9 mouse cellular contexts compared by ENCODE assay signal in the genomic region with DNA sequence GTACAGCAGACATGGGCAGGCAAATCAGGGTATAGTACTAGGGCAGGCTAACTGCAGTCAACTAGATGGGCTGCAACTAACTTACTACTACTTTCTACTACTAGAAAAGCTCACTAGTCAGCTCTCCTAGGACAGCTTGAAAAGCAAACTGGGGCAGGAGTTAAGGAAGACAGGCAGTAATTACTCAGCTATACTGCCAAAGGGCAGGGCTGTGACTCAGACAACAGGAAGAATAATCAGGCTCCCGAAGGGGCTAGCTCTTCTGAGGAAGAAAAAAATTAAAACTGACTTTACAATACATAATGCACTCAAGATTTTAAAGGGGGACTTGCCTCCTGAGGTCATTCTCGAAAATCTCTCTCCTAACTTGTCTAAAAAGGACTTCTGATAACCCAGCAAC. TPM values are rescaled to one million over a fixed set of nuclear protein-coding genes. Genes with fewer than 3 reads are reported as not detected.
DNase-seq lines count a peak whose midpoint lies in the region; ATAC-seq and TF ChIP-seq lines count a peak whose summit lies in the region.
"Had no signal": no experiment of that assay in that cellular context is flagged by ENCODE, and none has a peak within 500 bp of the region (broad histone marks: within the 10 kb centered on the region; RNA-seq: fewer than 3 reads in every experiment).

No protein-coding gene starts in this region.

- peak overlapping the region; percentile 93 for H3K27ac ChIP-seq in embryonic fibroblast, embryonic 13.5 days (ENCODE audit: insufficient read depth, low read length)
- H3K27ac ChIP-seq in limb, embryonic 14.5 days (replicated peaks; ENCODE audit: low read depth, low read length) = peak overlapping the region; percentile 30; the same call in 1 of the 2 replicates

- peak overlapping the region; percentile 18; the same call in 1 of the 2 replicates for H3K9ac ChIP-seq in limb, embryonic 14.5 days (ENCODE audit: low read depth, low read length, severe bottlenecking)

- no peak for ATAC-seq in limb, embryonic 14.5 days (ENCODE audit: low FRiP score, low read depth)
- ATAC-seq in activated CD4-positive, CD25-positive, alpha-beta regulatory T cell, adult 4 months = no peak

- H3K27me3 ChIP-seq in limb, embryonic 14.5 days (ENCODE audit: control insufficient read depth, insufficient read depth, low read length) = no peaks in the 10 kb centered on the region

- no peak for TF ChIP-seq POLR2A in embryonic fibroblast, embryonic 13.5 days (IDR thresholded peaks at IDR 0.05; ENCODE audit: low read depth, low read length)
- no peak for TF ChIP-seq POLR2A in limb, embryonic 14.5 days (IDR thresholded peaks at IDR 0.05; ENCODE audit: borderline replicate concordance, extremely low read depth, insufficient read depth, insufficient read length)

- intact Hi-C loops in left cerebral cortex, postnatal 4 days (cut with DNase I) = no loop called here

- 58% methylated on average over 2 of the region's 2 CpGs for WGBS in limb, embryonic 14.5 days

- peak overlapping the region; percentile 4; the same call in 1 of the 2 replicates for H3K4me3 ChIP-seq in embryonic fibroblast, embryonic 13.5 days (ENCODE audit: insufficient read depth, low read length)
- H3K4me3 ChIP-seq in limb, embryonic 14.5 days (replicated peaks; ENCODE audit: low read length) = no peak overlapping the region

- H3K4me2 ChIP-seq in limb, embryonic 14.5 days (replicated peaks; ENCODE audit: low read depth, low read length, severe bottlenecking) = no peak overlapping the region

- H3K36me3 ChIP-seq in limb, embryonic 14.5 days (ENCODE audit: control insufficient read depth, insufficient read depth, low read length) = peaks cover 39% of the 10 kb centered on the region

- no peaks in the 10 kb centered on the region for H3K9me3 ChIP-seq in limb, embryonic 14.5 days (ENCODE audit: control insufficient read depth, low read length)

- peak; percentile 58 to 64 for DNase-seq in heart, adult 18-20 months
- no peak for DNase-seq in heart, postnatal 4 days
- peak; percentile 79 for DNase-seq in 416B (ENCODE audit: low read depth)
- no peak for DNase-seq in limb, embryonic 14.5 days (ENCODE audit: low spot score)
- no peak for DNase-seq in left cerebral cortex, postnatal 4 days
- no peak for DNase-seq in right cerebral cortex, postnatal 36 days (ENCODE audit: low spot score in 2 of 2)
- DNase-seq: gastrocnemius, postnatal 14 days had no signal

- peaks cover 29% of the 10 kb centered on the region for H3K4me1 ChIP-seq in embryonic fibroblast, embryonic 13.5 days (ENCODE audit: control insufficient read depth, insufficient read depth, low read length)
- peaks cover 23% of the 10 kb centered on the region for H3K4me1 ChIP-seq in limb, embryonic 14.5 days (ENCODE audit: control insufficient read depth, insufficient read depth, low read length)

- no peak for TF ChIP-seq CTCF in embryonic fibroblast, embryonic 13.5 days (IDR thresholded peaks at IDR 0.05; ENCODE audit: borderline replicate concordance, insufficient read depth, low read length)

RNA-seq across cellular contexts. Expression of a gene that starts 8.2 kb away (rescaled TPM):
- total RNA-seq in heart, adult 18-20 months (2021) = 10 to 100 TPM; 28.2 to 38.8 TPM
- total RNA-seq in heart, postnatal 4 days (2021) = 10 to 100 TPM; 57.3 to 61.0 TPM
- polyA plus RNA-seq in embryonic fibroblast, embryonic 13.5 days (2011; ENCODE audit: insufficient read length, low read depth, missing spikeins) = 45.2 and 51.4 TPM in 2 replicates
- 55.6 and 61.7 TPM in 2 replicates for polyA plus RNA-seq in limb, embryonic 14.5 days (2012; rRNA removed)
- 56.5 and 65.4 TPM in 2 replicates for polyA plus RNA-seq in limb, embryonic 14.5 days (2014; fragmentation: Nextera tagmentation; extraction: Ambion mirVana)
- 10 to 100 TPM; 52.5 to 57.9 TPM for total RNA-seq in left cerebral cortex, postnatal 4 days (2021)
- polyA plus RNA-seq in activated CD4-positive, CD25-positive, alpha-beta regulatory T cell, adult 4 months (2017; shearing (Covaris generic)) = 100 to 1,000 TPM; 136 to 151 TPM

Comparison
In these comparisons a context has a peak if more than half of its experiments do, and no peak if none do; other contexts are left out.
1. DNase-seq: peak in heart, adult 18-20 months (2 of 2) and 416B (single experiment); none in heart, postnatal 4 days (single experiment), limb, embryonic 14.5 days (single experiment), left cerebral cortex, postnatal 4 days (single experiment) and right cerebral cortex, postnatal 36 days (0 of 2).